Mouse (Mus musculus) kidney, adult 18-20 months (tissue): ENCODE data around the gene Spint2.
"Not testable (repeated sequence)": the region's sequence is repeated elsewhere in the genome, so short reads cannot be mapped to it uniquely, and the experiment has no call there.

Source experiments
- DNase-seq: peaks from one replicate; pipeline ENCODE4 v3.0.0; 2021

Spint2 gene

DNA sequence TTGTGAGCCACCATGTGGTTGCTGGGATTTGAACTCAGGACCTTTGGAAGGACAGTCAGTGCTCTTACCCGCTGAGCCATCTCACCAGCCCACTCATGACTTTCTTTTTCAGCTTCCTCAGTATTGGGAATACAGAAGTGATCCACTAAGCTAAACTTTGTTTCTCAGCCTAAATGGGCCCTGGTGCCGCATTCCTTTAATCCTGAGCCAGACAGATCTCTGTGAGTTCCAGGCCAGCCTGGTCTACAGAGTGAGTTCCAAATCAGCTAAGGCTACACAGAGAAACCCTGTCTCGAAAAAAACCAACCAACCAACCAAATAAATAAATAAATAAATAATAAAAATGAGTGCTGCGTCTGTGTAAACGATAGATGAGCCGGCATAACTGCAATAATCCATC, 44.1 kb downstream of the Spint2 start:
- not testable (repeated sequence) for DNase-seq

DNA sequence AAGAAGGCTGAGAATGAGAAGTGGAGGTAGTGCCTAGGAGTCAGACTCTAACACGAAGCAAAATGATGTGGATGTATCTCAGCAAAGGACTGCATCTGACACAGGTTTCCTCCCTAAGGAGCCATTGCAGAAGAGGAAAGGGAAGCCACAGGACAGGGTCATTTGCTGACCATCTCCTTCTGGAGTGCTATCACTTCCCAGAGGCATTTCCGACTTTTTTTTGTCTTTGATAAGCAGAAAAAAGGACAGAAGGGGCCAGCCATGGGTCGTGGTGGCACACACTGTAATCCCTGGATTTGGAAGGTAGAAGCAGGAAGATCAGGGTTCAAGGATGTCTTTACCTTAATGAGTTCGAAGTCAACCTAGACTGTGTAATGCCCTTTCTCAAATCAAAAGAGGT, 45.1 kb downstream of the Spint2 start:
- no peak for DNase-seq

DNA sequence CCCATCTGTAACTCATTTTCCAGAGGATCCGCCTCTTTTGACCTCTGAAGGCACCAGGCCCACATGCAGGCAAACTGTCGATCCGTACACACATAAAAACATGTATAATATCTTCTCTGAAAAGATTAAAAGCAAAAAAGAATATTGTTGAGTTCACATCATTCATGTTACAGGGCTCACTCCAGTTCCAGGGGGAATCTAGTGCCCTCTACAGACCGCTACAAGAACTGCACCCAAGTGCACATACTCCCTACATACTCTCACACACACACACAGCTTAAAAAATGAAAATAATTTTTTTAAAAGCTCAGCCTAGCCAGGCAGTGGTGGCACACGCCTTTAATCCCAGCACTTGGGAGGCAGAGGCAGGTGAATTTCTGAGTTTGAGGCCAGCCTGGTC, 47.1 kb downstream of the Spint2 start:
- DNase-seq: no peak

DNA sequence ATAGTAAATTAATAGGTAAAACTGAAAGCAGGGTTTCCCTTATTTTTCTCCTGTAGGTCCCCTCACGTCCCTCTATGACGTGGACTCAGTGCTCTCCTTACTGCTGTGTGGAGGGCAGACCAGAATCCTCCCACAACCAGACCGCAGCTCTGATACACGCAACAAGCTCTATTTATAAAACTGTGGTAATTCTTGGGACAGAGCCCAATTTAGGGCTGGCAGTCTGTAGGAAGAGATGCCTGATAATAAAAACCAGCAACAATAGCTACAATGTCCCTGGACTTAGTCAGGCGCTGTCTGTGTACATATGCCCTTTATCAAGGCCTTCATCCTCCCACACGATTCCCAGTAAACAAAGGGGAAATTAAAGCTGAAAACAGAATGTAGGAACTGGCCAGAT, 48.0 kb downstream of the Spint2 start:
- DNase-seq: no peak

DNA sequence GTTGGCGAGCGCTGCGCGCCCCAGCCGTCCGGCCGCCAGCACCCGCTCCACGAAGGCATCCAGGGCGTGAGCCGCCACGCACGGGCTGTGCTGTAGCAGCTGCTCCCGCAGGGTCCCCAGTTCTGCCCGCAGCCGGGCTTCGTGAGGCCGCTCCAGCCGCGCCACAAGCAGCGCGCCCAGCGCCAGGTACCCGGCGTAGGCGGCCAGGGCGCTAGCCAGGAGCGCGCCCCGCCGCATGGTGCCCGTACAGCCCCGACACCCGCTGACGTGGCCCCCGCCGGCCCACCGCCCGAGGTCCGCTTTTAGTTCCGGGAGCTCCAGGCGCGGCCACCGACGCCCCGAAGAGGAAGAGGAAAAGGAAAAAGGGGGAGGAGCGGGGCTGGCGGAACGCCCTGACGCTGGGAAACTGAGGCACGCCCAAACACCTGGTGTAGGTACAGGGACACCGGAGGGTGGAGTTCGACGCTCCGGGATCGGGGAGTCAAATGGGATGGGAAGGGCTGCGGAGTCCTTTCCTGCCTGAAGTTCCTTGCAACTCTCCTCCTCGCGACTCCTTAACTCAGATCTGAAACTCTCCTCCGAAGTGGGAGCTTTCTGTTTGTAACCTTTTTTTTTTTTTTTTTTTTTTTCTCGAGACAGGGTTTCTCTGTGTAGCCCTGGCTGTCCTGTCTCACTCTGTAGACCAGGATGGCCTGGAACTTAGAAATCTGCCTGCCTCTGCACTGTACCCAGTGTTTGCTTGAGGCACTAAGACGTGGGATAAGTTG, 49.3 kb downstream of the Spint2 start, which contains the start of gene Kcnk6:
TSS of gene Kcnk6 (minus strand) at position 269 of the 767 bp plus-strand sequence.
- DNase-seq: peak; percentile 50

DNA sequence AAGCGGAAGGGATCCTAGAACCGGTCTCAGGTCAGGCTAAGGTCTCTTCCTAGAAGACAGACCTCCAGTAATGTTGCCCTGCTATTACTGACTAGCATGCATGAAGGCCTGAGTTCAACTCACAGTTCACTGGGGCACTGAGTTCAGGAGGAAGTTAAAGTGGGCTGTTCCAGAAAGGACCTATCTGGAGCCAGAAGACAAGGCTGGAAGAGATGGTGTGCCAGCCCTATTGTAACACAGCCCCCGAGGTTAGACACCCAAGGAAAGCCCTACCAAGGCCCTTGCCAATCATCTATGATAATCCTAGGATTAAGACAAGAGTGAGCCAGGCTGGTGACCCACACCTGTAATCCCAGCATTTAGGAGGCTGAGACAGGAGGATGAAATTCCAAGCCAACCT, 50.2 kb downstream of the Spint2 start:
- DNase-seq: no peak

DNA sequence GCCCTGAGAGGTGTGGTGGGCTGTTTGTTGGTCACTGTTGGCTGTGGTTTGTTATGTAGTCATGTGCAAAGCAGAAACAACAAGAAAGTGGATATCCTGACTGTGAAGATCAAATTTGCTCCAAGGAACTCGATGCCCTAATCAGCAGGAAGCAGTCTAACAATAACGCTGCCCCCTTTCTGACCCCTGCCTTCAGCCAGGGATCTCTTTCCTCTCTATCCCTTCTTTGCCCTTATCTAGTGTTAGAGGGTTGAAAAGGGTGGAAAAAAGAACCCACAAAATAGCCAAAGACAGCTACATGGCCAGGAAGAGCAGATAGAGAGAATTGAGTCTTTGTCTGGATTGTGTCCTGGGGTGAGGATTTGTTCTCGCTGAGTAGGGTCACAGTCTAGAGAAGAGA, 51.2 kb downstream of the Spint2 start:
- DNase-seq: no peak

DNA sequence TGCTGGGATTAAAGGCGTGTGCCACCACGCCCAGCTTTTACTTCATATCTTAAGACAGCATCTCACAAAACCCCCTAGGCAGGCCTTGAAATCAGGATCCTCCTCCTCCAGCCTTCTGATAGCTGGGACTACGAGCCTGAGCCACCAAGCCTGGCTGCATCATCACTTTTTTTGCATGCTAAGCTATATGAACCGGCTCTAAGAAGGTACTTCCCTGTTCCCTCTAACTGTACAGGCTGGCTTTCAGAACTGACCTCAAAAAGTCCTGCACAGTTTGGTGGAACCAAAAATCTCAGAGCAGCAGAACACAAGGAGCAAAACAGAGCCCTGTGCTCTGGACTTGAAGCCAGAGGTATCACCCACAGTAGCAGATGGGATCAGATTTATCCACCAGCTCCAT, 53.5 kb downstream of the Spint2 start:
- DNase-seq: no peak

DNA sequence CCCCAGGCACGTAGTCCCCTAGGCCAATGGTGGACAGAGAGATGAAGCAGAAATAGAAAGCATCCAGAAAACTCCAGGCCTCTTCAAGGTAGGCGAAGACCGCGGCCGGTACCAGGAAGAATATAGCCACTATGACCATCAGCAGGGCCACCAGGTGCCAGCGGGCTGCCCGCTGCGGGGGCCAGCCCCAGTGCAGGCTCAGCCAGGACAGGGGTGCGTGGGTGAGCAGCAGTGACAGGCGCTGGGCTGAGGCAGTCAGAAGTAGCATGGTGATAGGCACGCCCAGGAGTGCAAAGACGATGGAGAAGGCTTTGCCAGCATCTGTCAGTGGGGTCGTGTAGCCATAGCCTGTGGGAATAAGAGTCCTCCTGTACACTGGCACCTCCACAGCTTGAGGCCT, 56.2 kb downstream of the Spint2 start:
- DNase-seq: no peak

DNA sequence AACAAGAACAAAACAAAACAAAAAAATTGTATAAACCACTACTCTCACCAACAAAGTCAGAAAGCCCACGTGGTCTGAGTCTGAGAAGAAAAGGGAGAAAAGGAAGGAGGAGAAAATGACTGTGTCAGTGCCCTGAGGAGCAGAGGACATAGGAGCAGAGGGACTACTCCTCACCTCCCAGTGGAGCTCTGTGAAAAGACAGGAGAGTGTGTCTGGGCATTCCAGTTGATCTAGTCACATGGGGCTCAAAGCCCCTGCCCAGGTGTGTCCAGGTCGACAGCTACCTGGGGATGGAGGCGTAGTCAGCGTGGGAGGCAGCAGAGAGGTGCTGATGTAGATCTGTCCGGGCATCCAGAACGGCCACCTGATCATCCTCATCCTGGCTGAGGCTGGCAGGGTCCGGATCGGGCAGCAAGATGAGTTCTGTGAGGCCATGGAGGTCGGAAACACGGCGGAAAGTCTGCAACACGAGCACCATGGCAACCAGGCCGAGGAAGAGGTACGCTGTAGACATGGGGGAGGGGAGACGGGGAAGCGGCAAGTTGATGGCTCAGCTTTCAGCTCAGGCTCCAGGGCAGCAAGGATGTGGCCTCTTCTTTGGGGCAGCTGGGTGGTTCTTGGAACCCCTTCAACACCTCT, 56.8 kb downstream of the Spint2 start:
- no peak for DNase-seq

DNA sequence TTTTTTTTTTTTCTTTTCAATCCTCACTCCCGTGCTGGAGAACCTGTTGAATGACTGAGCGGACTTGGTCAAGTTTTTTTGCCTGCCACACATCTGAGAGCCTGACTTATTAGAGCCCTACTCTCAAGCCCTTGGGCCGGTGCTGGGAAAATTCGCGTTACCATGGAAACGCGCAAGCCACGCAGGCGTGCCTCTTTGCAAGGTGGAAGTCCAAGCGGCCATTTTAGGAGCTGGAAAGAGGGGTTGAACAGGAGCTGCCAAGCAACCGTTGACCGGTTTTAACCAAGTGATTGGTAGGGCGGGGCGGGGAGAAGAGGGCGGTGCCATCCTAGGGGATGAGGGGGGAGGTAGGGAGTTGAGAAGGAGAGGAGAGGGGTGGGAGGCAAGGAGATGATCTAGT, 66.9 kb downstream of the Spint2 start:
- no peak for DNase-seq

DNA sequence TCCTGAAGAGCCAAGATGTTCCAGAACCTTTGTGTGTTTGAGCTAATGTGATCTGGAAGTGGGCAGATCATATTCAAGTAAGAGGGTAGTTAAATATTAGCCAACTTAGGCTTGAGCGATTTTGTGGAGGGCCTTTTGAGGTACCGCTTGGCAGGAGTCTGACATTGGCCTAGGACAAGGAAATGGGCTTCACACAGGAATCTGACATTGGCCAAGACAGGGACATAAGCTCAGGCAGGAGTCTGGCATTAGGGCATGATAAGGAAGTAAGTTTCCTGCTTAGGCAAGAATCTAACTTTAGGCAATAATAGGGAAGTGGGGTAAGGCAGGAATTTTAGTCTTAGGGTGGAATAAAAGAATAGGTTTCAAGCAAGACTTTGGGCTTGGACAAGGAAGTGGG, 67.5 kb downstream of the Spint2 start:
- no peak for DNase-seq

DNA sequence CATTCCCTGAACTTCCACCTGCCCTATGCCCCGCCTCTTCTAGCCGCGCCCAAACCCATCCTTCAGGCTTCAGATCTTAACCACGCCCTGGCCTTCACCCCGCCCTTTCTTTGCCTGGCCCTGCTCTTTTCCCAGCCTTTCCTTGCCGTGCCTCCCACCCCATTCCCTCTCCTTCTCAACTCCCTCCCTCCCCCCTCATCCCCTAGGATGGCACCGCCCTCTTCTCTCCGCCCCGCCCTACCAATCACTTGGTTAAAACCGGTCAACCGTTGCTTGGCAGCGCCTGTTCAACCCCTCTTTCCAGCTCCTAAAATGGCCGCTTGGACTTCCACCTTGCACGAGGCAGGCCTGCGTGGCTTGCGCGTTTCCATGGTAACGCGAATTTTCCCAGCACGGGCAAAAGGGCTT, 68.0 kb downstream of the Spint2 start, which contains the start of gene Catsperg1:
TSS of gene Catsperg1 (minus strand) at position 361 of the 408 bp plus-strand sequence.
- no peak for DNase-seq

DNA sequence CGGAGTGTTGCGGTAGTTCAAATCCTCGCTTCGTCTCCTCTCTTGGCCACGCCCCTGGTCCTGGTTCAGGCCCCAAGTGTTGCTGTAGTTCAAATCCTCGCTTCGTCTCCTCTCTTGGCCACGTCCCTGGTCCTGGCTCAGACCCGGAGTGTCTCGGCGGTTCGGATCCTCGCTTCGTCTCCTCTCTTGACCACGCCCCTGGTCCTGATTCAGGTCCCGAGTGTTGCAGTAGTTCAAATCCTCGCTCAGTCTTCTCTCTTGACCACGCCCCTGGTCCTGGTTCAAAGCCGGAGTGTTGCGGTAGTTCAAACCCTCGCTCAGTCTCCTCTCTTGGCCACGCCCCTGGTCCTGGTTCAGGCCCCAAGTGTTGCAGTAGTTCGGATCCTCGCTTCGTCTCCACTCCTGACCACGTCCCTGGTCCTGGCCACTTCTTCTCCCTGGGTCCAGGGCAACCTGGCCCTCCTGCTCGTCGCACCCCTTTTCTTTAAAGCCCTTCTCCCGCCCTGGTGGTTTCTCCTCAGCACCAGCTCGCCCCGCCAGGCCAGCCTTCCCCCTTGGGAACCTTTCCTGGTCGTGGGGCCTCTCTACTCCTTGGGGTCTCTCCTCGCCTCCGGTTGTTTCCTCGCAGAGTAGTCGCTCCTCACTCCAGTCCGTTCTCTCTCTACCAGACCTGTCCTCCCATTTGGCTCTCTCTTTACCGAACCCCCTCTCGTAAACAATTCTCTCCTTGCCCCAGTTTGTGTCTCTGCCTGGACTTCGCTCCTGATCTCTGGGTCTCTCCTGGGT, 68.7 kb downstream of the Spint2 start:
- not testable (repeated sequence) for DNase-seq

DNA sequence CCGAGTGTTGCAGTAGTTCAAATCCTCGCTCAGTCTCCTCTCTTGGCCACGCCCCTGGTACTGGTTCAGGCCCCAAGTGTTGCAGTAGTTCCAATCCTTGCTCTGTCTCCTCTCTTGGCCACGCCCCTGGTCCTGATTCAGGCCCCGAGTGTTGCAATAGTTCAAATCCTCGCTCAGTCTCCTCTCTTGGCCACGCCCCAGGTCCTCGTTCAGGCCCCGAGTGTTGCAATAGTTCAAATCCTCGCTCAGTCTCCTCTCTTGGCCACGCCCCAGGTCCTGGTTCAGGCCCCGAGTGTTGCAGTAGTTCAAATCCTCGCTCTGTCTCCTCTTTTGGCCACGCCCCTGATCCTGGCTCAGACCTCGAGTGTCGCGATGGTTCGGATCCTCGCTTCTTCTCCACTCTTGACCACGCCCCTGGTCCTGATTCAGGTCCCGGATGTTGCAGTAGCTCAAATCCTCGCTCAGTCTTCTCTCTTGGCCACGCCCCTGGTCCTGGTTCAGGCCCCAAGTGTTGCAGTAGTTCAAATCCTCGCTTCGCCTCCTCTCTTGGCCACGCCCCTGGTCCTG, 69.4 kb downstream of the Spint2 start:
- DNase-seq: no peak

DNA sequence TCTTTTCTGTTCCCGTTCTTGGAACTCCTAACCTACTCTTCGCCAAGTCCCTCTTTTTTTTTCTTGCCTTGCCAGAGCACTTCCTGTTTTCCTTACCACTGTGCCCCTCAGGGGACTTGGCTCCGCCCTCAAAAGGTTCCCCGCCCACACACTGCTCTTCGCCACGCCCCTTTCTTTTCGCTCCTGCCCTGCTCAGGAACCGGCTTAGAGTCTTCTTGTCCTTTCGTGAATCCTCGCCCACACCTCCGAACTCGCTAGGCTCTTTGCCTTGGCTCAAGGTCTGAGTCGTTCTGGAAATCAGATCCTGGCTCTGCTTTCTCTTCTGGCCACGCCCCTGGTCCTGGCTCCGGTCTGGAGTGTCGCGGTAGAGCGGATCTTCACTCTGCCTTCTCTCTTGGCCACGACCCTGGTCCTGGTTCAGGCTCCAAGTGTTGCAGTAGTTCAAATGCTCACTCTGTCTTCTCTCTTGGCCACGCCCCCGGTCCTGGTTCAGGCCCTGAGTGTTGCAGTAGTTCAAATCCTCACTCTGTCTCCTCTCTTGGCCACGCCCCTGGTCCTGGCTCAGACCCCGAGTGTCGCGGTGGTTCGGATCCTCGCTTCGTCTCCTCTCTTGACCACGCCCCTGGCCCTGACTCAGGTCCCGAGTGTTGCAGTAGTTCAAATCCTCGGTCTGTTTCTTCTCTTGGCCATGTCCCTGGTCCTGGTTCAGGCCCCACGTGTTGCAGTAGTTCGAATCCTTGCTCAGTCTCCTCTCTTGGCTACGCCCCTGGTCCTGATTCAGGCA, 70.1 kb downstream of the Spint2 start:
- DNase-seq: peak; percentile 87

DNA sequence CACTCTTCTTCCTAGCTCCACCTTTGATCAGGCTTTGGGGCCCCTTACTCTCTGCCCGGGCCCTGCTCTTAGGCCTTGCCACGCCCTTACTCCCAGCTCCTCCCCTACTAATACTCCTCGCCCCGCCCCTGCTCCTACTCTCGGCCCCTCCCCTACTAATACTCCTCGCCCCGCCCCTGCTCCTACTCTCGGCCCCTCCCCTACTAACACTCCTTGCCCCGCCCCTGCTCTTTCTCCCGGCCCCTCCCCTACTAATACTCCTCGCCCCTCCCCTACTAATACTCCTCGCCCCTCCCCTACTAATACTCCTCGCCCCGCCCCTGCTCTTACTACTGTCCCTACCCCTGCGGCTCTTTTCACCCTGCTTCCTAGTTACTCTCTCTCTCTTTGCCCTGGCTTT, 70.7 kb downstream of the Spint2 start:
- not testable (repeated sequence) for DNase-seq
